Mouse (Mus musculus): ENCODE data around the gene Orc2. TPM values are rescaled to one million over a fixed set of nuclear protein-coding genes. Genes with fewer than 3 reads are reported as not detected.

Gene Orc2
- total RNA-seq, 2 experiments from 2014 or later: 21.3 to 25.5 TPM

- peak; percentile 99 for DNase-seq
Measured at GRCm38 (mm10) chr1:58423371-58424248, 81.3 kb downstream of the Orc2 start, which contains the start of gene Clk1. Gene Clk1 (minus strand): TSS chr1:58424066.

- DNase-seq: peak; percentile 42
Measured at GRCm38 (mm10) chr1:58422879-58423278, 82.0 kb downstream of the Orc2 start.

- no peak for DNase-seq
Measured at GRCm38 (mm10) chr1:58420961-58421360, 83.9 kb downstream of the Orc2 start.

- no peak for DNase-seq
Measured at GRCm38 (mm10) chr1:58420032-58420431, 84.9 kb downstream of the Orc2 start.

GRCm38 (mm10) chr1:58416048-58416447 is 88.9 kb downstream of the Orc2 start:
- DNase-seq: no peak

GRCm38 (mm10) chr1:58415442-58415841 is 89.5 kb downstream of the Orc2 start:
- DNase-seq: no peak

Other genes with a start within 250 kb of the Orc2 start
- under 1 TPM; 0.06 to 0.12 TPM for gene Aox2, start 226.8 kb downstream of the Orc2 start, total RNA-seq (2021)
- gene Bzw1, start 112.2 kb downstream of the Orc2 start, total RNA-seq (2021): 100 to 1,000 TPM; 151 to 169 TPM
- gene Clk1, start 81.0 kb downstream of the Orc2 start, total RNA-seq (2021): 100 to 1,000 TPM; 110 to 152 TPM
- gene Nif3l1, start 60.0 kb downstream of the Orc2 start, total RNA-seq (2021): 10 to 100 TPM; 18.2 to 21.1 TPM
- gene Ppil3, start 59.6 kb downstream of the Orc2 start, total RNA-seq (2021): 10 to 100 TPM; 29.7 to 30.1 TPM
- 10 to 100 TPM; 39.3 to 45.0 TPM for gene Fam126b, start 81.2 kb upstream of the Orc2 start, total RNA-seq (2021)
- gene Ndufb3, start 81.3 kb upstream of the Orc2 start, total RNA-seq (2021): 100 to 1,000 TPM; 236 to 243 TPM
- 1 to 10 TPM; 4.8 to 6.2 TPM for gene Als2cr12, start 190.9 kb upstream of the Orc2 start, total RNA-seq (2021)
- gene Cflar, start 206.4 kb upstream of the Orc2 start, total RNA-seq (2021): 100 to 1,000 TPM; 101 to 102 TPM

Measured in adrenal gland, postnatal 10 days (tissue).